Mouse (Mus musculus) liver, embryonic 15.5 days (tissue): ENCODE measurements around the gene Lcn2. TPM values are rescaled to one million over a fixed set of nuclear protein-coding genes. Genes with fewer than 3 reads are reported as not detected.
A peak's percentile ranks its signal among the peaks of the same experiment; 100 is the strongest.

Experiments
- ATAC-seq: fragments of 200-750 bp; cut with Nextera tagmentation; 2 replicates; pipeline ENCODE4 v1.8.0; 2017; ENCODE audit warnings: moderate number of reproducible peaks, mild to moderate bottlenecking, moderate library complexity; ENCODE audit not compliant: insufficient read depth
- H3K27ac ChIP-seq: fragments of 300-500 bp; sonication (generic); replicated peaks from 2 replicates; pipeline ENCODE4 v1.5.1; 2015; ENCODE audit warnings: mild to moderate bottlenecking, inconsistent platforms
- H3K27me3 ChIP-seq: fragments of 300-500 bp; sonication (generic); 2 replicates; pipeline ENCODE4 v1.6.1; 2015; ENCODE audit warnings: mild to moderate bottlenecking, inconsistent platforms
- H3K36me3 ChIP-seq: fragments of 300-500 bp; sonication (generic); replicated peaks from 2 replicates; pipeline ENCODE4 v1.6.1; 2015; ENCODE audit warnings: moderate library complexity, mild to moderate bottlenecking, inconsistent platforms
- H3K4me1 ChIP-seq: fragments of 300-500 bp; sonication (generic); replicated peaks from 2 replicates; pipeline ENCODE4 v1.6.1; 2015; ENCODE audit warnings: inconsistent platforms
- H3K4me2 ChIP-seq: fragments of 300-500 bp; sonication (generic); 2 replicates; pipeline ENCODE4 v1.6.1; 2015; ENCODE audit warnings: moderate library complexity, mild to moderate bottlenecking, inconsistent platforms
- H3K4me3 ChIP-seq: fragments of 300-500 bp; sonication (generic); replicated peaks from 2 replicates; pipeline ENCODE4 v1.5.1; 2015; ENCODE audit warnings: mild to moderate bottlenecking, inconsistent platforms
- H3K9ac ChIP-seq: fragments of 300-500 bp; sonication (generic); 2 replicates; pipeline ENCODE4 v1.6.1; 2015; ENCODE audit warnings: moderate library complexity, mild to moderate bottlenecking, inconsistent platforms
- H3K9me3 ChIP-seq: fragments of 300-500 bp; sonication (generic); replicated peaks from 2 replicates; pipeline ENCODE4 v1.6.1; 2016; ENCODE audit warnings: inconsistent platforms
- WGBS: fragments of 180-500 bp; shearing (Covaris S2); methylation state at CpG from one replicate; pipeline ENCODE4 v1.1.7; 2015; ENCODE audit warnings: mixed read lengths; ENCODE audit not compliant: insufficient replicate concordance; 5-methylcytosine and 5-hydroxymethylcytosine counted together
- polyA plus RNA-seq: library from polyadenylated mRNA; unstranded; fragments of >200 nt; fragmentation: Nextera tagmentation; extraction: Ambion mirVana; gene quantifications from 2 replicates; pipeline ENCODE4 v1.2.1, GENCODE M21; 2015

Gene Lcn2
- polyA plus RNA-seq, 1 experiment from 2014 or later: 185 TPM

- H3K4me3 ChIP-seq: no peak overlapping the region
- 72% methylated on average over 8 of the region's 8 CpGs for WGBS
- no peak overlapping the region for H3K4me2 ChIP-seq
- H3K27me3 ChIP-seq: peaks cover 9% of the 10 kb centered on the region; the same call in 1 of the 2 replicates
- H3K9ac ChIP-seq: no peak overlapping the region
- peaks cover 34% of the 10 kb centered on the region for H3K4me1 ChIP-seq
- H3K36me3 ChIP-seq: no peaks in the 10 kb centered on the region
- H3K27ac ChIP-seq: no peak overlapping the region
- no peak for ATAC-seq
- no peaks in the 10 kb centered on the region for H3K9me3 ChIP-seq
Measured at GRCm38 (mm10) chr2:32390871-32391270, 2.8 kb upstream of the Lcn2 start.

GRCm38 (mm10) chr2:32389157-32389556 lies 1.1 kb upstream of the Lcn2 start:
- no peak for ATAC-seq
- H3K4me3 ChIP-seq: no peak overlapping the region
- H3K9ac ChIP-seq: no peak overlapping the region
- 0 out of 2 replicates have a peak overlapping the region, but pooled peaks have one; percentile 19 for H3K27ac ChIP-seq
- no peak overlapping the region for H3K4me2 ChIP-seq
- H3K4me1 ChIP-seq: peaks cover 20% of the 10 kb centered on the region
- 39% methylated on average over 2 of the region's 2 CpGs for WGBS
- H3K27me3 ChIP-seq: peaks cover 22% of the 10 kb centered on the region; the same call in 1 of the 2 replicates
- no peaks in the 10 kb centered on the region for H3K9me3 ChIP-seq
- no peaks in the 10 kb centered on the region for H3K36me3 ChIP-seq

- no peak overlapping the region for H3K9ac ChIP-seq
- no peak for ATAC-seq
- H3K4me1 ChIP-seq: peaks cover 29% of the 10 kb centered on the region
- H3K4me2 ChIP-seq: no peak overlapping the region; the same call in 1 of the 2 replicates
- no peaks in the 10 kb centered on the region for H3K9me3 ChIP-seq
- H3K36me3 ChIP-seq: peaks cover 20% of the 10 kb centered on the region
- peaks cover 41% of the 10 kb centered on the region for H3K27me3 ChIP-seq
- H3K27ac ChIP-seq: no peak overlapping the region
- H3K4me3 ChIP-seq: no peak overlapping the region
- WGBS: 71% methylated on average over 2 of the region's 2 CpGs
Measured at GRCm38 (mm10) chr2:32382689-32383088, 5.4 kb downstream of the Lcn2 start.

- Histone ChIP-seq H3K9ac (peak within 1 kb of the TSS; percentile 69), H3K27me3 (peaks cover 36% of the 10 kb centered on the region), H3K9me3 (no peaks in the 10 kb centered on the region), H3K36me3 (peaks cover 29% of the 10 kb centered on the region), H3K27ac (peak within 1 kb of the TSS; percentile 74), H3K4me1 (peaks cover 25% of the 10 kb centered on the region), H3K4me2 (peak within 1 kb of the TSS; percentile 98), H3K4me3 (peak within 1 kb of the TSS; percentile 68)
- under 1% methylated on average over 47 of the region's 47 CpGs for WGBS
- ATAC-seq: peak; percentile 92
Measured at GRCm38 (mm10) chr2:32381775-32382223, 6.3 kb downstream of the Lcn2 start, which contains the start of gene 1110008P14Rik. TSS of gene 1110008P14Rik (minus strand) at chr2:32381938.

- no peaks in the 10 kb centered on the region for H3K9me3 ChIP-seq
- peak overlapping the region; percentile 98 for H3K4me2 ChIP-seq
- peak; percentile 35 for ATAC-seq
- H3K27ac ChIP-seq: peak overlapping the region; percentile 74
- H3K36me3 ChIP-seq: peaks cover 35% of the 10 kb centered on the region
- peaks cover 36% of the 10 kb centered on the region for H3K27me3 ChIP-seq
- WGBS: under 1% methylated on average over 27 of the region's 27 CpGs
- H3K4me3 ChIP-seq: peak overlapping the region; percentile 68
- H3K4me1 ChIP-seq: peaks cover 25% of the 10 kb centered on the region
- H3K9ac ChIP-seq: peak overlapping the region; percentile 69
Measured at GRCm38 (mm10) chr2:32381141-32381774, 6.8 kb downstream of the Lcn2 start.

- Histone ChIP-seq H3K4me2 (no peak overlapping the region), H3K4me3 (no peak overlapping the region), H3K27me3 (peaks cover 30% of the 10 kb centered on the region), H3K4me1 (peaks cover 25% of the 10 kb centered on the region), H3K9me3 (no peaks in the 10 kb centered on the region), H3K36me3 (peaks cover 47% of the 10 kb centered on the region), H3K27ac (no peak overlapping the region), H3K9ac (no peak overlapping the region)
- no peak for ATAC-seq
- 77% methylated on average over 7 of the region's 7 CpGs for WGBS
Measured at GRCm38 (mm10) chr2:32380001-32380500, 8.0 kb downstream of the Lcn2 start.

GRCm38 (mm10) chr2:32376963-32377362 lies 11.1 kb downstream of the Lcn2 start:
- Histone ChIP-seq H3K4me3 (no peak overlapping the region), H3K9me3 (no peaks in the 10 kb centered on the region), H3K27ac (no peak overlapping the region), H3K9ac (no peak overlapping the region), H3K4me2 (no peak overlapping the region), H3K36me3 (peaks cover 74% of the 10 kb centered on the region), H3K27me3 (0 out of 2 replicates have a peak, but pooled peaks cover under 1% of the 10 kb centered on the region), H3K4me1 (peaks cover 20% of the 10 kb centered on the region)
- ATAC-seq: no peak
- 77% methylated on average over 10 of the region's 10 CpGs for WGBS

- H3K27ac ChIP-seq: no peak overlapping the region
- no peak overlapping the region for H3K4me3 ChIP-seq
- H3K27me3 ChIP-seq: no peaks in the 10 kb centered on the region
- no peak for ATAC-seq
- 82% methylated on average over 13 of the region's 13 CpGs for WGBS
- peaks cover 90% of the 10 kb centered on the region for H3K36me3 ChIP-seq
- H3K4me1 ChIP-seq: peaks cover 6% of the 10 kb centered on the region
- no peak overlapping the region for H3K4me2 ChIP-seq
- H3K9ac ChIP-seq: no peak overlapping the region
- H3K9me3 ChIP-seq: no peaks in the 10 kb centered on the region
Measured at GRCm38 (mm10) chr2:32375317-32375940, 12.6 kb downstream of the Lcn2 start.

- Histone ChIP-seq H3K27ac (no peak overlapping the region), H3K4me1 (no peaks in the 10 kb centered on the region), H3K9ac (no peak overlapping the region), H3K4me2 (no peak overlapping the region), H3K27me3 (no peaks in the 10 kb centered on the region), H3K9me3 (no peaks in the 10 kb centered on the region), H3K36me3 (peaks cover 95% of the 10 kb centered on the region), H3K4me3 (no peak overlapping the region)
- WGBS: 82% methylated on average over 10 of the region's 10 CpGs
- no peak for ATAC-seq
Measured at GRCm38 (mm10) chr2:32374191-32374590, 13.9 kb downstream of the Lcn2 start.

GRCm38 (mm10) chr2:32367315-32367714 lies 20.7 kb downstream of the Lcn2 start:
- Histone ChIP-seq H3K4me2 (no peak overlapping the region), H3K9ac (no peak overlapping the region), H3K36me3 (peaks cover 65% of the 10 kb centered on the region), H3K4me3 (no peak overlapping the region), H3K4me1 (peaks cover 23% of the 10 kb centered on the region), H3K27me3 (no peaks in the 10 kb centered on the region), H3K27ac (no peak overlapping the region), H3K9me3 (no peaks in the 10 kb centered on the region)
- ATAC-seq: no peak
- WGBS: 80% methylated on average over 5 of the region's 5 CpGs

GRCm38 (mm10) chr2:32364121-32364520 lies 23.9 kb downstream of the Lcn2 start:
- peaks cover 4% of the 10 kb centered on the region; the same call in 1 of the 2 replicates for H3K27me3 ChIP-seq
- H3K27ac ChIP-seq: peak overlapping the region; percentile 95
- peak overlapping the region; percentile 93 for H3K4me2 ChIP-seq
- peak overlapping the region; percentile 90 for H3K4me3 ChIP-seq
- peak overlapping the region; percentile 91; the same call in 1 of the 2 replicates for H3K9ac ChIP-seq
- no peak for ATAC-seq
- peaks cover 42% of the 10 kb centered on the region for H3K4me1 ChIP-seq
- 50% methylated on average over 8 of the region's 8 CpGs for WGBS
- no peaks in the 10 kb centered on the region for H3K9me3 ChIP-seq
- peaks cover 35% of the 10 kb centered on the region for H3K36me3 ChIP-seq
